Mouse (Mus musculus) neural tube, embryonic 11.5 days (tissue): ENCODE data around the gene Jph2. TPM values are rescaled to one million over a fixed set of nuclear protein-coding genes. Genes with fewer than 3 reads are reported as not detected.
"Not testable (repeated sequence)": the region's sequence is repeated elsewhere in the genome, so short reads cannot be mapped to it uniquely, and the experiment has no call there.

Experiments used
- ATAC-seq: fragments of 200-750 bp; cut with Nextera tagmentation; 2 replicates; pipeline ENCODE4 v1.8.0; 2017; ENCODE audit warnings: moderate number of reproducible peaks, mild to moderate bottlenecking, moderate TSS enrichment, moderate library complexity; ENCODE audit not compliant: insufficient read depth, low FRiP score, low TSS enrichment
- DNase-seq: peaks from one replicate; pipeline ENCODE4 v3.0.0-alpha.2; 2015; ENCODE audit warnings: low spot score
- H3K27ac ChIP-seq: fragments of 300-500 bp; sonication (generic); 2 replicates; pipeline ENCODE4 v1.5.1; 2014; ENCODE audit warnings: low read depth, mild to moderate bottlenecking, low read length
- H3K27me3 ChIP-seq: fragments of 300-500 bp; sonication (generic); 2 replicates; pipeline ENCODE4 v1.6.1; 2014; ENCODE audit warnings: mild to moderate bottlenecking, low read length, mixed read lengths; ENCODE audit not compliant: control insufficient read depth, insufficient read depth
- H3K36me3 ChIP-seq: fragments of 300-500 bp; sonication (generic); 2 replicates; pipeline ENCODE4 v1.6.1; 2014; ENCODE audit warnings: mild to moderate bottlenecking, low read length, moderate library complexity, mixed read lengths; ENCODE audit not compliant: control insufficient read depth, insufficient read depth
- H3K4me1 ChIP-seq: fragments of 300-500 bp; sonication (generic); 2 replicates; pipeline ENCODE4 v1.6.1; 2014; ENCODE audit warnings: low read length, mixed read lengths; ENCODE audit not compliant: control insufficient read depth, insufficient read depth
- H3K4me2 ChIP-seq: fragments of 300-500 bp; sonication (generic); 2 replicates; pipeline ENCODE4 v1.6.1; 2014; ENCODE audit warnings: low read depth, mild to moderate bottlenecking, moderate library complexity
- H3K4me3 ChIP-seq: fragments of 300-500 bp; sonication (generic); 2 replicates; pipeline ENCODE4 v1.5.1; 2014; ENCODE audit warnings: low read depth, low read length
- H3K9ac ChIP-seq: fragments of 300-500 bp; sonication (generic); 2 replicates; pipeline ENCODE4 v1.6.1; 2014; ENCODE audit warnings: mild to moderate bottlenecking, low read length
- H3K9me3 ChIP-seq: fragments of 300-500 bp; sonication (generic); 2 replicates; pipeline ENCODE4 v1.6.1; 2016; ENCODE audit warnings: low read length; ENCODE audit not compliant: control insufficient read depth
- WGBS: fragments of 180-500 bp; shearing (Covaris S2); extraction: QIAGEN DNeasy Blood & Tissue Kit; methylation state at CpG from one replicate; pipeline ENCODE4 v1.1.7; 2014; 5-methylcytosine and 5-hydroxymethylcytosine counted together
- polyA plus RNA-seq: library from polyadenylated mRNA; unstranded; fragments of >200 nt; fragmentation: Nextera tagmentation; extraction: Ambion mirVana; gene quantifications from 2 replicates; pipeline ENCODE4 v1.2.1, GENCODE M21; 2014

Jph2 gene
- polyA plus RNA-seq, 1 experiment from 2014 or later = 0.52 TPM

- peaks cover 13% of the 10 kb centered on the region for H3K4me1 ChIP-seq
- H3K9me3 ChIP-seq = no peaks in the 10 kb centered on the region
- no peak overlapping the region for H3K9ac ChIP-seq
- no peaks in the 10 kb centered on the region for H3K36me3 ChIP-seq
- no peak for ATAC-seq
- H3K4me3 ChIP-seq = peak overlapping the region; percentile 62
- H3K4me2 ChIP-seq = peak overlapping the region; percentile 66
- no peak for DNase-seq
- H3K27me3 ChIP-seq = no peaks in the 10 kb centered on the region
- no peak overlapping the region for H3K27ac ChIP-seq
Observed at GRCm38 (mm10) chr2:163417830-163418229, 20.0 kb upstream of the Jph2 start.

- Histone ChIP-seq H3K4me2 (no peak overlapping the region), H3K27me3 (no peaks in the 10 kb centered on the region), H3K27ac (no peak overlapping the region), H3K4me3 (no peak overlapping the region), H3K36me3 (peaks cover 3% of the 10 kb centered on the region; the same call in 1 of the 2 replicates), H3K4me1 (peaks cover 13% of the 10 kb centered on the region), H3K9me3 (no peaks in the 10 kb centered on the region), H3K9ac (no peak overlapping the region)
- 91% methylated on average over 6 of the region's 6 CpGs for WGBS
- DNase-seq = no peak
- ATAC-seq = no peak
Observed at GRCm38 (mm10) chr2:163417026-163417425, 19.2 kb upstream of the Jph2 start.

GRCm38 (mm10) chr2:163412846-163413590, 15.2 kb upstream of the Jph2 start:
- no peak for DNase-seq
- ATAC-seq = no peak
- 95% methylated on average over 9 of the region's 9 CpGs for WGBS
- no peaks in the 10 kb centered on the region for H3K9me3 ChIP-seq
- H3K27ac ChIP-seq = no peak overlapping the region
- no peak overlapping the region for H3K9ac ChIP-seq
- H3K4me2 ChIP-seq = no peak overlapping the region
- no peak overlapping the region for H3K4me3 ChIP-seq
- no peaks in the 10 kb centered on the region for H3K27me3 ChIP-seq
- H3K36me3 ChIP-seq = peaks cover 7% of the 10 kb centered on the region
- H3K4me1 ChIP-seq = peaks cover 6% of the 10 kb centered on the region

- Histone ChIP-seq H3K9ac (no peak overlapping the region), H3K4me1 (peaks cover under 1% of the 10 kb centered on the region), H3K9me3 (no peaks in the 10 kb centered on the region), H3K4me2 (no peak overlapping the region), H3K4me3 (no peak overlapping the region), H3K27ac (no peak overlapping the region), H3K36me3 (peaks cover 7% of the 10 kb centered on the region), H3K27me3 (no peaks in the 10 kb centered on the region)
- WGBS = 97% methylated on average over 4 of the region's 4 CpGs
- ATAC-seq = no peak
- DNase-seq = no peak
Observed at GRCm38 (mm10) chr2:163412419-163412818, 14.6 kb upstream of the Jph2 start.

- Histone ChIP-seq H3K4me3 (no peak overlapping the region), H3K9me3 (no peaks in the 10 kb centered on the region), H3K36me3 (peaks cover 7% of the 10 kb centered on the region), H3K4me1 (no peaks in the 10 kb centered on the region), H3K27me3 (no peaks in the 10 kb centered on the region), H3K4me2 (no peak overlapping the region), H3K27ac (no peak overlapping the region), H3K9ac (no peak overlapping the region)
- DNase-seq = no peak
- WGBS = 82% methylated on average over 4 of the region's 4 CpGs
- no peak for ATAC-seq
Observed at GRCm38 (mm10) chr2:163411840-163412239, 14.0 kb upstream of the Jph2 start.

GRCm38 (mm10) chr2:163411344-163411743, 13.6 kb upstream of the Jph2 start:
- H3K36me3 ChIP-seq, ATAC-seq: not testable (repeated sequence)
- WGBS = 99% methylated on average over 3 of the region's 3 CpGs

GRCm38 (mm10) chr2:163410211-163410610, 12.4 kb upstream of the Jph2 start:
- no peak for ATAC-seq
- 91% methylated on average over 3 of the region's 3 CpGs for WGBS
- Histone ChIP-seq H3K27me3 (no peaks in the 10 kb centered on the region), H3K36me3 (peaks cover 7% of the 10 kb centered on the region), H3K27ac (no peak overlapping the region), H3K4me2 (no peak overlapping the region), H3K9ac (no peak overlapping the region), H3K9me3 (no peaks in the 10 kb centered on the region), H3K4me1 (no peaks in the 10 kb centered on the region), H3K4me3 (no peak overlapping the region)
- DNase-seq = no peak

More at GRCm38 (mm10) chr2:163411344-163411743, 13.6 kb upstream of the Jph2 start:
- H3K27me3 ChIP-seq, DNase-seq, H3K4me2 ChIP-seq, H3K4me3 ChIP-seq, H3K4me1 ChIP-seq, H3K9me3 ChIP-seq, H3K9ac ChIP-seq, H3K27ac ChIP-seq: not testable (repeated sequence)

- H3K36me3 ChIP-seq = peaks cover under 1% of the 10 kb centered on the region; the same call in 1 of the 2 replicates
- no peak overlapping the region for H3K4me2 ChIP-seq
- H3K4me1 ChIP-seq = no peaks in the 10 kb centered on the region
- no peaks in the 10 kb centered on the region for H3K27me3 ChIP-seq
- H3K9ac ChIP-seq = no peak overlapping the region
- H3K4me3 ChIP-seq = no peak overlapping the region
- no peak overlapping the region for H3K27ac ChIP-seq
- DNase-seq (no peak), ATAC-seq (no peak)
- H3K9me3 ChIP-seq = no peaks in the 10 kb centered on the region
- 86% methylated on average over 8 of the region's 8 CpGs for WGBS
Observed at GRCm38 (mm10) chr2:163404037-163404815, 6.4 kb upstream of the Jph2 start.

- no peak overlapping the region for H3K9ac ChIP-seq
- H3K27ac ChIP-seq = no peak overlapping the region
- H3K27me3 ChIP-seq = no peaks in the 10 kb centered on the region
- no peak for ATAC-seq
- DNase-seq = peak; percentile 79
- WGBS = 14% methylated on average over 8 of the region's 8 CpGs
- H3K4me2 ChIP-seq = no peak overlapping the region
- H3K36me3 ChIP-seq = no peaks in the 10 kb centered on the region
- no peak overlapping the region for H3K4me3 ChIP-seq
- H3K9me3 ChIP-seq = no peaks in the 10 kb centered on the region
- no peaks in the 10 kb centered on the region for H3K4me1 ChIP-seq
Observed at GRCm38 (mm10) chr2:163401221-163401620, 3.4 kb upstream of the Jph2 start.
